Mouse (Mus musculus): Measurements from ENCODE around the gene Dct. TPM values are rescaled to one million over a fixed set of nuclear protein-coding genes. Genes with fewer than 3 reads are reported as not detected.

Dct gene
- total RNA-seq, 2 experiments from 2014 or later: 0.11 TPM; not detected in 1

GRCm38 (mm10) chr14:118049648-118050238, 2.3 kb downstream of the Dct start:
- no peak for DNase-seq (ENCODE audit: low spot score in 2 of 2)

GRCm38 (mm10) chr14:118042963-118043362, 9.1 kb downstream of the Dct start:
- DNase-seq (ENCODE audit: low spot score in 2 of 2): no peak

- DNase-seq (ENCODE audit: low spot score in 2 of 2): no peak
These were observed 9.8 kb downstream of the Dct start for GRCm38 (mm10) chr14:118042066-118042762.

GRCm38 (mm10) chr14:118040550-118041250, 11.3 kb downstream of the Dct start:
- DNase-seq (ENCODE audit: low spot score in 2 of 2): no peak

GRCm38 (mm10) chr14:118039074-118039473, 13.0 kb downstream of the Dct start:
- no peak for DNase-seq (ENCODE audit: low spot score in 2 of 2)

- no peak for DNase-seq (ENCODE audit: low spot score in 2 of 2)
These were observed 24.5 kb downstream of the Dct start for GRCm38 (mm10) chr14:118027564-118027963.

GRCm38 (mm10) chr14:118021867-118022543, 30.0 kb downstream of the Dct start:
- DNase-seq (ENCODE audit: low spot score in 2 of 2): no peak

GRCm38 (mm10) chr14:118019314-118019713, 32.7 kb downstream of the Dct start:
- DNase-seq (ENCODE audit: low spot score in 2 of 2): no peak

- DNase-seq (ENCODE audit: low spot score in 2 of 2): no peak
These were observed 38.8 kb downstream of the Dct start for GRCm38 (mm10) chr14:118013237-118013636.

- no peak for DNase-seq (ENCODE audit: low spot score in 2 of 2)
These were observed 42.5 kb downstream of the Dct start for GRCm38 (mm10) chr14:118009541-118009940.

GRCm38 (mm10) chr14:118005697-118006096, 46.3 kb downstream of the Dct start:
- DNase-seq (ENCODE audit: low spot score in 2 of 2): no peak

- no peak for DNase-seq (ENCODE audit: low spot score in 2 of 2)
These were observed 47.6 kb downstream of the Dct start for GRCm38 (mm10) chr14:118004434-118004833.

- DNase-seq (ENCODE audit: low spot score in 2 of 2): no peak
These were observed 58.2 kb downstream of the Dct start for GRCm38 (mm10) chr14:117993845-117994244.

- no peak for DNase-seq (ENCODE audit: low spot score in 2 of 2)
These were observed 59.3 kb downstream of the Dct start for GRCm38 (mm10) chr14:117992600-117993256.

GRCm38 (mm10) chr14:117990203-117990602, 61.8 kb downstream of the Dct start:
- no peak for DNase-seq (ENCODE audit: low spot score in 2 of 2)

GRCm38 (mm10) chr14:117988444-117988843, 63.6 kb downstream of the Dct start:
- no peak for DNase-seq (ENCODE audit: low spot score in 2 of 2)

- no peak for DNase-seq (ENCODE audit: low spot score in 2 of 2)
These were observed 70.5 kb downstream of the Dct start for GRCm38 (mm10) chr14:117981532-117981931.

- DNase-seq (ENCODE audit: low spot score in 2 of 2): no peak
These were observed 79.5 kb downstream of the Dct start for GRCm38 (mm10) chr14:117972576-117972975.
